Mouse (Mus musculus): ENCODE data around the gene Nin.

The Nin gene

DNA sequence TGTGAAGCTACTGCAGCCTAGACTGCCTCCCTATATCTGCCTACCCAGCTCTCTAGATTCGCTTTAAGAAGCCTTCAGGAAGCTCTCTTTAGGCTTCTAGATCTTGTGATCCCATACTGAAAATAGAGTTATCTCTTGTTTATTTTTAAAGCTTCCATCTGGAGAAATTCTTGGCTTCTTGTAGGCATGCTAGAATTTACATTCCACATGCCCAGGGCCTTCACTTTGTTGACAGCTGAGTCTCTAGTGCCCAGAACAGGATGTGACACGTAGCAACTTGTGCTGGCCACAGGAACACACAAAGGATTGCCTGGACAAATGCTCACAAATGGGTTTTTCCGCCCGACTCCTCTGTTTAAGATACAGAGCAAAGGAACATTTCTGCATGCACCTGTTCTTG lies 97.6 kb downstream of the Nin start:
- no peak for DNase-seq (ENCODE audit: low spot score)

DNA sequence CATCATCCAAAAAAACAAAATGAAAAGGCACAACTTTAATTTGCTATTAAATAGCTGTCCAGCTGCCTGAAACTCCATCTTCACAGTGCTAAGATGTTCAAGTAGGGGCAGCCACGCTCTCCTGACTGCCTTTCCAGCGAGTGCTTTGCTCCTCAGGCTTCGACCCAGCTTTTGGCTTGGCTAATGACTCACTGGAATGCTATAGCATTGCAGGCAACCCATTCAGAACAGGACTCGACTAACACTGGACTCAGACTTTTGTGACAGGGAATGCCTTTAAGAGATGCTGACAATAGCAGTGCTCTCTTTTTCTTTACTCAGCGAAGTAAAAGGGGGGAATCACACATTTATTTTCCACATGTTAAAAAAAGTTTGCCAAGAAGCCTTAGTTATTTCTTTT lies 101.8 kb downstream of the Nin start:
- no peak for DNase-seq (ENCODE audit: low spot score)

GRCm38 (mm10) chr12:70010356-70010755 lies 103.2 kb downstream of the Nin start:
- no peak for DNase-seq (ENCODE audit: low spot score)

DNA sequence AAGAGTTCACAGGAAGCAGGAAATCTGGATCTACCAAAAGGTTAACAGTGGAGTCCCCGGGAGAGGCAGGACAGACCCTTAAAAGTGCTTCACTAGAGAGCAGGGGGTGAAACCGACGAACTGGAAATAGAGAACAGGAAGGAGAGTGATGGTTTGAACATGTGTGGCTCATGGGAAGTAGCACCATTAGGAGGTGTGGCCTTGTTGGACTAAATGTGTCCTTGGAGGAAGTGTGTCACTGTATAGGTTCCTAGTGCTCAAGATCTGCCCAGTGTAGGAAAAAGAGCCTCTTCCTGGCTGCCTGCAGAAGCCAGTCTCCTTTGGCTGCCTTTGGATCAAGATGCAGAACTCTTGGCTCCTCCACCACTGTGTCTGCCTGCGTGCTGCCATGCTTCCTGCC lies 108.4 kb downstream of the Nin start:
- no peak for DNase-seq (ENCODE audit: low spot score)

DNA sequence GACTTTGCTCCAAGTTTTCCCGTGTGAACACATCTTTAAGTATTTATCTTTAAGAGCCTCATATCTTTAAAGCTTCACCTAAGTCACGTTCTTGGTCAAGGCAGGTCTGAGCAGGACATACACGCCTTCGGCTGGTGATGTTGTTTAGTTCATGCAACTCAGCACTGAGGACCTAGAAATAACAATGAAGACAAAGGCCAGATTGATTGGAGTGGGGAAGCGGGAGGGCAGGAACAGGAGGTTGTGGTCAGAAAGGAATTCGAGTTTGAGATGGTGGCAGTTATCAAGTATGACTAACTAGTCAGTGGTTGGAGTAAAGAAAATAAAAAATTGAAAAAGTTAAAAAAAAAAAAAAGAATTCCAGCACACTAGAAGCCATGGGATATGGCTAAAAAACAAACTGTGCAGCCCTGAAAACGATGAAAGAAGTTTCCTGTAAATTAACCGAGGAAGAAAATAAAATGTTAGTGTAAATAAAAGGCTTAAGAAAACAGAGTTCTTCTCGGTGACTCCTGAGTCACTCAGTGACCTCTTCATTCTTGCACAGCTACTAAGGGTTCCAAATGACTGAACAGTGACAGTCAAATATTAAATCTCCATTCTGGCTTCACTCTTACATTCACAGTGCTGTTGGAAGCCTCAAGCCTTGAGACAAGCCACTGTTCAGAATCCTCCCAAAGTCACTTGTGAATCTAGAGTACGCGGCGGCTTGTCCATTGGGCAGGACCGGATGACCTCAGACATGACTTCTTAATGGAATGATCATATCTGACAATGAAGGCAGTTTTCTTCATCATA lies 115.1 kb downstream of the Nin start:
- DNase-seq (ENCODE audit: low spot score), result no peak

GRCm38 (mm10) chr12:69995382-69995781 lies 118.1 kb downstream of the Nin start:
- DNase-seq (ENCODE audit: low spot score), result no peak

GRCm38 (mm10) chr12:69986786-69987497 lies 126.6 kb downstream of the Nin start, which contains the start of gene Sav1:
Sav1 (minus strand) TSS chr12:69987002.
- peak; percentile 78 for DNase-seq (ENCODE audit: low spot score)

DNA sequence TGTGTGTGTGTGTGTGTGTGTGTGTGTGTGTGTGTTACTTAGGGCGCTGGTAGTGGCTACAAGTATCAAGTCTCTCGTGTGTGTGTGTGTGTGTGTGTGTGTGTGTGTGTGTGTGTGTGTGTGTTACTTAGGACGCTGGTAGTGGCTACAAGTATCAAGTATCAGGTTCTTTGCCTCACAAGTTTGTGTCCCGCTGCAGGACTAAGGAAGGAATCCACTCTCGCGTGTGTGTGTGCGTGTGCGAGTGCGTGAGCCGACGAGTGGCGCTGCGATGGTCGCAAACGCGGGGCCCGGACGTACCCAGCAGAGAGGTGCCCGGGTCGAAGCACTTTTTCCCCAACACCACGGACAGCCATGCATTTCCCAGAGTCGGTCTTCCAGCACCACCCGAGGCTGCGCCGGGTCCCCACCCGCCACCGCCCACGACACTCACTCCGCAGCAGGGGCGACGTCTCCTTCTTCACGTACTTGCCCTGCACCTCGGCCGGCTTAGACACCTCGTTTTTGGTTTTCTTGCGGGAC lies 127.2 kb downstream of the Nin start:
- DNase-seq (ENCODE audit: low spot score), result peak; percentile 35

- DNase-seq (ENCODE audit: low spot score), result no peak
Observed at GRCm38 (mm10) chr12:69985546-69985945, 128.0 kb downstream of the Nin start.

- DNase-seq (ENCODE audit: low spot score), result peak; percentile 30
Observed at GRCm38 (mm10) chr12:69982874-69983273, 130.6 kb downstream of the Nin start.

DNA sequence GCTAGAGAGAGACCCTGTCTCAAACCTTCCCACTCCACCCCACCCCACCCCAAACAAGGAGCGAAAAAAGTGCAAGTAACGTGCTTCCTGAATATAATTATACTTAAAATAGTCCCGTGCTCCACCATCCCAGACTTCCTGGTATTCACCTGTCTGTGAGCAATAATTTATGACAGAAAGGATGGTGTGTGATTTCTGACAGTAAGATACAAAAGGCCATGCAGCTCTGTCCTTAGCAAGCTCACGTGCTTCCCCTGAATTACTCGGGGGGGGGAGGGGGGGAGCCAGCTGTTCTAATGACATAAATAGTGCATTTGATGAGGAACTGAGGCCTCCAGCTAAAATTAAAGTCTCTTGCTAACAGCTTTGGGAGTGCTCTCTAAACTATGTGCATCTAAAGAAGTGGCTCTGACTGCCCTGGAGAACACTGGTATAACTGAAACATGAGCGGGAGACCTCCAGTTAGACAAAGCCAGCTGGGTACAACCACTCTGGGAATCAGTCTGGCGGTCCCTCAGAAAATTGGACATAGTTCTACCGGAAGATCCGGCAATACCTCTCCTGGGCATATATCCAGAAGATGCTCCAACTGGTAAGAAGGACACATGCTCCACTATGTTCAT lies 136.0 kb downstream of the Nin start:
- DNase-seq (ENCODE audit: low spot score), result no peak

DNA sequence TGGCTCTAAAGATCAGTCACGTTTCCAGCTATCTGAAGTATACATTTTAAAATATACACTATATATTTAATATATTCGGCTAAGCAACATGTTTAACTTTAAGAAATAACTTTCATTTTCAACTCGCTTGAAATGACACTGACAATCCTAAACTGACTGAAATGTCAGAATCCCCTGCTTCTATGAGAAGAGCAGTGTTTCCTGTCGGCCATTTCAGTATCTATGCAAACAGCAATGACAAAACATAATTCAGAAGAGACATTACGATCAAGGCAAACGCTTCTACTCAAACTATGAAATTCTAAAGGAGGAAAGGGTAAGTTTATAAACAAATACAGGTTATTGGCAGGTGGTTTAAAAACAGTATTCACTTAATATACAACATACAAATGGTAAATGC lies 136.8 kb downstream of the Nin start:
- DNase-seq (ENCODE audit: low spot score), result no peak

DNA sequence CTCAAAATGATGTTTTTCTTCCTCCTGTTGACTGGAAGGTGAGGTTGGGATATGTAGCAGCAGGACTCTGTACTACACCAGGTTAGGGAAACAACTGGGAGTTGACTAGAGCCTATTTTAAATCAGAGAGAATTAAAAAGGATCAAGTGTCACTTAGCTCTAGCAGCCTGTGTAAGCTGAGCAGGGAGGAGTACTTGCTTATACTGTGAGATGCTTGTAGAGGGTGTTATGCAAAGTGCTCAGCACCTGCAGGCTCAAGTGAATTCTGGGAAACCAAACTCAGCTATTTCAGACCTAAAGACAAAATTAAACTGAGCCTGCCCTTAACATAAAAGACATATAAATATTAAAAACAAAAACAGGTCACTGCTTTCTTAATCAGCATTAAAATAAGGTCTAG lies 139.9 kb downstream of the Nin start:
- DNase-seq (ENCODE audit: low spot score), result no peak

- DNase-seq (ENCODE audit: low spot score), result no peak
Observed at GRCm38 (mm10) chr12:69968154-69968553, 145.4 kb downstream of the Nin start.

GRCm38 (mm10) chr12:69967112-69967511 lies 146.4 kb downstream of the Nin start:
- DNase-seq (ENCODE audit: low spot score), result no peak

DNA sequence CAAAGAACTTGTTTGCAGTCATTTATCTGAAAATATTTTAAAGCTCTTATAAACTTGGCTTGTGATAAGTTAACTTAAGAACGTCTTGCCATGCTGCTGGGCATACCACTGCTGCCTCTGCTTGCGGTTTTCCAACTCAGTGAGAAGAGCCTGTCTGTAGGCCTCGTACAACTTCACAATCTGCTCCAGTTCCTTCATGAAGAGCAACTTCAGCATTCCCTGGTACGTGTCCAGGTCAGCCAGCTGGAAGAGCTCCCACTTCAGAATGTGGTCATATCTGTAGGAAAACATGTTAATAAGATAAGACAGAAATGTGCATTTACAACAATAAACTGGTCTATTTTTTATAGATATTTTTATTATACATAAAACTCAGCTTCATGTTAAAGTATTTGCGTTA lies 147.4 kb downstream of the Nin start:
- DNase-seq (ENCODE audit: low spot score), result no peak

DNA sequence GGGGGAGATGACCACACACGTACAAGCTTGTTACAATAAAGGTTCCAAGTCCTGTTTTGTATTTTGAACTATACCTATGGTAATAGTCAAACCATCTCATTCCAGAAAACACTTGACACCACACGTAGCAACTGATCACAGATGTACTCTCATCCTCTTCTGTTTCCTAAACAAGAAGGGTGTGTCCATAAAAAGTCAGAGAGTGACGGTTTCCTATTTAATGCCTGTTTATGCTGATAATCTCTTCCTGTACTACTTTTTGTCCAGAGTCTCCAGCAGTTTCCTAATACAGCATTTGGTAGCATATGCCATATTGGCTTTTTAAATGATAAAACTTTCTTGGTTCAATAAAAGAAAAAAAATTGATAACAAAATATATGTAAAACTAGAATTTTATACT lies 147.9 kb downstream of the Nin start:
- no peak for DNase-seq (ENCODE audit: low spot score)

DNA sequence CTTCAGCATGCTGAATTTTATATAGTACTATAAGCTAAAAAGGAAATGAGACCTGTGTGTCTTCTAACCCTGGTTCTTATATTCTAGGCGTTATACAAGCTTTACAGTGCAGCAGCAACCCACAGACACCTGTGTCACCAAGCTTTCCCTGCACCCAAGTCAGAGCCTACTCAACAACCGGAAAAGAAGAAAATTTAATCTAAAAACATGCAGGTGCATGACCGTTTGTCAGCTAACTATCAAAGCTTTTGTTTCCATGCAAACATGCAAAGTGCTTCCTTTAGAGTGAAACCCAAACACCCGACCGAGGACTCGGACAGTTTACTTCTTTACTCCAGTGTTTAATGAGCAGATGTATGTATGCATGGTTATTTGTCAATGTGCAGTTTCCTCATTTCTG lies 150.4 kb downstream of the Nin start:
- DNase-seq (ENCODE audit: low spot score), result no peak

- peak; percentile 42 for DNase-seq (ENCODE audit: low spot score)
Observed at GRCm38 (mm10) chr12:69962468-69962867, 151.0 kb downstream of the Nin start.

All from c-Kit-positive CD71-positive TER-119-positive erythroid progenitor cells, embryonic 14.5 days (primary cell).